Mouse (Mus musculus) hindbrain, embryonic 16.5 days (tissue): ENCODE results near the gene Folr2. TPM values are rescaled to one million over a fixed set of nuclear protein-coding genes. Genes with fewer than 3 reads are reported as not detected.

Experiments used
- ATAC-seq: fragments of 200-750 bp; cut with Nextera tagmentation; 2 replicates; pipeline ENCODE4 v1.8.0; 2017; ENCODE audit warnings: moderate TSS enrichment, moderate library complexity
- H3K27ac ChIP-seq: fragments of 300-500 bp; sonication (generic); 2 replicates; pipeline ENCODE4 v1.5.1; 2014; ENCODE audit warnings: low read depth, mild to moderate bottlenecking, control low read depth, low read length, moderate library complexity
- H3K27me3 ChIP-seq: fragments of 300-500 bp; sonication (generic); replicated peaks from 2 replicates; pipeline ENCODE4 v1.6.1; 2014; ENCODE audit warnings: low read length; ENCODE audit not compliant: control insufficient read depth, insufficient read depth
- H3K36me3 ChIP-seq: fragments of 300-500 bp; sonication (generic); 2 replicates; pipeline ENCODE4 v1.6.1; 2014; ENCODE audit warnings: mild to moderate bottlenecking, low read length, moderate library complexity, mixed read lengths; ENCODE audit not compliant: control insufficient read depth, insufficient read depth
- H3K4me1 ChIP-seq: fragments of 300-500 bp; sonication (generic); 2 replicates; pipeline ENCODE4 v1.6.1; 2014; ENCODE audit warnings: low read depth, low read length; ENCODE audit not compliant: control insufficient read depth, insufficient read depth
- H3K4me2 ChIP-seq: fragments of 300-500 bp; sonication (generic); 2 replicates; pipeline ENCODE4 v1.6.1; 2014; ENCODE audit warnings: mild to moderate bottlenecking, low read length, control low read depth, moderate library complexity
- H3K4me3 ChIP-seq: fragments of 300-500 bp; sonication (generic); 2 replicates; pipeline ENCODE4 v1.5.1; 2014; ENCODE audit warnings: mild to moderate bottlenecking, low read length, control low read depth, moderate library complexity
- H3K9ac ChIP-seq: fragments of 300-500 bp; sonication (generic); 2 replicates; pipeline ENCODE4 v1.6.1; 2014; ENCODE audit warnings: low read depth, mild to moderate bottlenecking, control low read depth, low read length, moderate library complexity
- H3K9me3 ChIP-seq: fragments of 300-500 bp; sonication (generic); 2 replicates; pipeline ENCODE4 v1.6.1; 2014; ENCODE audit warnings: mild to moderate bottlenecking, low read length, moderate library complexity; ENCODE audit not compliant: control insufficient read depth
- WGBS: fragments of 180-500 bp; shearing (Covaris S2); extraction: QIAGEN DNeasy Blood & Tissue Kit; methylation state at CpG from one replicate; pipeline ENCODE4 v1.1.7; 2014; 5-methylcytosine and 5-hydroxymethylcytosine counted together
- microRNA-seq: library from miRNA; unstranded; fragments of <30 nt; microRNA quantifications from one replicate; pipeline ENCODE4, GENCODE M21; 2017
- polyA plus RNA-seq: library from polyadenylated mRNA; unstranded; fragments of >200 nt; fragmentation: Nextera tagmentation; extraction: Ambion mirVana; gene quantifications from 2 replicates; pipeline ENCODE4 v1.2.1, GENCODE M21; 2015

Folr2 gene
- polyA plus RNA-seq, 1 experiment from 2014 or later = 1.5 TPM

- under 1% methylated on average over 68 of the region's 71 CpGs for WGBS
- Histone ChIP-seq H3K9me3 (no peaks in the 10 kb centered on the region), H3K4me3 (peak overlapping the region; percentile 40), H3K27me3 (peaks cover 67% of the 10 kb centered on the region), H3K27ac (no peak overlapping the region), H3K36me3 (no peaks in the 10 kb centered on the region), H3K4me1 (peaks cover 20% of the 10 kb centered on the region), H3K9ac (peak overlapping the region; percentile 60), H3K4me2 (peak overlapping the region; percentile 83)
- ATAC-seq = peak; percentile 74
Measured at GRCm38 (mm10) chr7:101821571-101822501, 35.2 kb downstream of the Folr2 start.

GRCm38 (mm10) chr7:101820295-101821030, 36.5 kb downstream of the Folr2 start:
- Histone ChIP-seq H3K27me3 (peaks cover 70% of the 10 kb centered on the region), H3K36me3 (no peaks in the 10 kb centered on the region), H3K4me3 (peak overlapping the region; percentile 40), H3K4me1 (peaks cover 20% of the 10 kb centered on the region), H3K4me2 (peak overlapping the region; percentile 83), H3K9ac (peak overlapping the region; percentile 11; the same call in 1 of the 2 replicates), H3K27ac (no peak overlapping the region), H3K9me3 (no peaks in the 10 kb centered on the region)
- no peak for ATAC-seq
- 3% methylated on average over 35 of the region's 35 CpGs for WGBS

GRCm38 (mm10) chr7:101817861-101818401, 39.1 kb downstream of the Folr2 start, which contains the start of gene Phox2a:
Gene Phox2a (plus strand): TSS chr7:101818313.
- no peaks in the 10 kb centered on the region for H3K36me3 ChIP-seq
- peak within 1 kb of the TSS; percentile 15; the same call in 1 of the 2 replicates for H3K9ac ChIP-seq
- H3K4me3 ChIP-seq = peak within 1 kb of the TSS; percentile 31
- no peaks in the 10 kb centered on the region for H3K9me3 ChIP-seq
- peaks cover 20% of the 10 kb centered on the region for H3K4me1 ChIP-seq
- peaks cover 60% of the 10 kb centered on the region for H3K27me3 ChIP-seq
- H3K27ac ChIP-seq = no peak within 1 kb of the TSS
- peak within 1 kb of the TSS; percentile 52 for H3K4me2 ChIP-seq
- 2% methylated on average over 35 of the region's 45 CpGs for WGBS
- no peak for ATAC-seq

Small RNA genes lying within 50 kb of the gene (microRNA-seq; reads per million reads assigned to microRNA genes)
- gene Gm22655 = not detected

Other genes with a start within 250 kb of the Folr2 start
- gene Clpb, start 193.6 kb downstream of the Folr2 start, polyA plus RNA-seq = 47.3 and 47.6 TPM in 2 replicates
- 1.1 and 1.8 TPM in 2 replicates for gene Phox2a, start 38.9 kb downstream of the Folr2 start, polyA plus RNA-seq
- gene Inppl1, start 19.0 kb downstream of the Folr2 start, polyA plus RNA-seq = 9.3 and 14.3 TPM in 2 replicates
- gene Anapc15, start 6.5 kb upstream of the Folr2 start, polyA plus RNA-seq = 72.2 and 72.7 TPM in 2 replicates
- 60.3 and 70.1 TPM in 2 replicates for gene Folr1, start 13.6 kb upstream of the Folr2 start, polyA plus RNA-seq
- 159 and 164 TPM in 2 replicates for gene Lamtor1, start 48.7 kb upstream of the Folr2 start, polyA plus RNA-seq
- gene Tomt, start 49.2 kb upstream of the Folr2 start, polyA plus RNA-seq = 0.38 and 0.62 TPM in 2 replicates
- 11.6 and 15.0 TPM in 2 replicates for gene Lrrc51, start 76.7 kb upstream of the Folr2 start, polyA plus RNA-seq
- 32.7 and 38.9 TPM in 2 replicates for gene Numa1, start 76.9 kb upstream of the Folr2 start, polyA plus RNA-seq
- 4.1 and 4.7 TPM in 2 replicates for gene Il18bp, start 161.5 kb upstream of the Folr2 start, polyA plus RNA-seq
- 35.0 and 35.9 TPM in 2 replicates for gene Rnf121, start 208.3 kb upstream of the Folr2 start, polyA plus RNA-seq
- gene Xndc1, start 208.3 kb upstream of the Folr2 start, polyA plus RNA-seq = 24.6 and 26.9 TPM in 2 replicates
- gene Xntrpc, start 208.5 kb upstream of the Folr2 start, polyA plus RNA-seq = 0.63 and 1.3 TPM in 2 replicates
- gene Trpc2, start 225.9 kb upstream of the Folr2 start, polyA plus RNA-seq = not detected in 2 replicates
- 0.19 and 1.4 TPM in 2 replicates for gene Art1, start 244.5 kb upstream of the Folr2 start, polyA plus RNA-seq